Mouse (Mus musculus) kidney, adult 2 months (tissue): Measurements from ENCODE around the gene Rd3.

Source experiments
- CTCF ChIP-seq: fragments of 200-500 bp; conservative IDR thresholded peaks from 2 replicates; pipeline ENCODE4 v1.5.1; 2011; ENCODE audit warnings: low read depth, mild to moderate bottlenecking, control low read depth, low read length, moderate library complexity, mixed read lengths; ENCODE audit not compliant: insufficient read depth, insufficient read length
- POLR2A ChIP-seq: fragments of 200-500 bp; IDR thresholded peaks from one replicate; pipeline ENCODE4 v1.6.1; 2011; ENCODE audit warnings: low read depth, low read length, control low read depth

GRCm38 (mm10) chr1:191963413-191963812 is 13.8 kb upstream of the Rd3 start:
- TF ChIP-seq CTCF, result no peak
- TF ChIP-seq POLR2A, result no peak
